Mouse (Mus musculus) kidney, adult 2 months (tissue): ENCODE data around the gene Apbb1ip. TPM values are rescaled to one million over a fixed set of nuclear protein-coding genes. Genes with fewer than 3 reads are reported as not detected.
A peak's percentile ranks its signal among the peaks of the same experiment; 100 is the strongest.

Source experiments
- DNase-seq: peaks from one replicate; pipeline ENCODE4 v3.0.0; 2021
- H3K27ac ChIP-seq: fragments of 200-500 bp; 2 replicates; pipeline ENCODE4 v1.5.1; 2012; ENCODE audit warnings: low read depth, low read length, control low read depth, inconsistent platforms; ENCODE audit not compliant: insufficient read depth
- H3K27me3 ChIP-seq: fragments of 200-500 bp; replicated peaks from 2 replicates; pipeline ENCODE4 v1.6.1; 2012; ENCODE audit warnings: mild to moderate bottlenecking, moderate library complexity, low read length, inconsistent platforms; ENCODE audit not compliant: control insufficient read depth, insufficient read depth
- H3K36me3 ChIP-seq: fragments of 200-500 bp; 2 replicates; pipeline ENCODE4 v1.6.1; 2012; ENCODE audit warnings: mild to moderate bottlenecking, moderate library complexity, low read length, inconsistent platforms; ENCODE audit not compliant: control insufficient read depth, insufficient read depth
- H3K4me1 ChIP-seq: fragments of 200-500 bp; 2 replicates; pipeline ENCODE4 v1.6.1; 2011; ENCODE audit warnings: low read length; ENCODE audit not compliant: control insufficient read depth, insufficient read depth
- H3K4me3 ChIP-seq: fragments of 200-500 bp; 2 replicates; pipeline ENCODE4 v1.5.1; 2011; ENCODE audit warnings: mild to moderate bottlenecking, low read depth, low read length, control low read depth; ENCODE audit not compliant: insufficient read depth
- CTCF ChIP-seq: fragments of 200-500 bp; conservative IDR thresholded peaks from 2 replicates; pipeline ENCODE4 v1.5.1; 2011; ENCODE audit warnings: low read depth, mild to moderate bottlenecking, control low read depth, low read length, moderate library complexity, mixed read lengths; ENCODE audit not compliant: insufficient read depth, insufficient read length
- POLR2A ChIP-seq: fragments of 200-500 bp; IDR thresholded peaks from one replicate; pipeline ENCODE4 v1.6.1; 2011; ENCODE audit warnings: low read depth, low read length, control low read depth
- WGBS: fragments of 180-500 bp; shearing (Covaris S2); methylation state at CpG from one replicate; pipeline ENCODE4 v1.1.7; 2018; 5-methylcytosine and 5-hydroxymethylcytosine counted together
- polyA plus RNA-seq: library from polyadenylated mRNA; depleted of rRNA; stranded (reverse); fragments of >200 nt; gene quantifications from 2 replicates; pipeline ENCODE4 v1.2.3, GENCODE M21; 2012

Gene Apbb1ip
- polyA plus RNA-seq, 1 experiment, result 2.0 TPM

- DNase-seq, result peak; percentile 65
- no peaks in the 10 kb centered on the region for H3K4me1 ChIP-seq
- H3K4me3 ChIP-seq, result no peak overlapping the region
- no peaks in the 10 kb centered on the region for H3K36me3 ChIP-seq
- TF ChIP-seq CTCF (peak; percentile 39), POLR2A (no peak)
- H3K27ac ChIP-seq, result no peak overlapping the region
- H3K27me3 ChIP-seq, result no peaks in the 10 kb centered on the region
- 41% methylated on average over 6 of the region's 6 CpGs for WGBS
Measured at GRCm38 (mm10) chr2:22758310-22758972, 15.5 kb upstream of the Apbb1ip start.

DNA sequence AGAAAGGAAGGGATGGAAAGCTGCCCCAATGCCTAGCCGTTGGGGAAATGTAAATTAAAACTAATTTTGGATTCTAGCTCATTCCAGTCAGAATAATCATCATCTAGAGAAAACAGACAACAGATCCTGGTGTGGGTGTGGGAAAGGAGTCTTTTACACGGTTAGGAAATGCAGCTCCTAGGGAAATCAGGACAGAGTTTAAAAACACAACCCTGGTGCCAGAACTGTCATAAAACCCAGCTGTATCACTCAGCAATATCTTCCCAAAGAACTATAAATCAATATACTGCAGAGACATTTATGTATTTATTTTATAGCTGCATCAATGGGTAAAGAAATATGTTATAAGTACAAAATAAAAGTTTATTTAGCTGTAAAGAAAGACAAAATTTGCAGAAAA, 13.4 kb upstream of the Apbb1ip start:
- Histone ChIP-seq H3K4me1 (no peaks in the 10 kb centered on the region), H3K36me3 (no peaks in the 10 kb centered on the region), H3K4me3 (no peak overlapping the region), H3K27ac (no peak overlapping the region), H3K27me3 (no peaks in the 10 kb centered on the region)
- no peak for DNase-seq
- TF ChIP-seq POLR2A (no peak), CTCF (no peak)
- 29% methylated on average over 2 of the region's 2 CpGs for WGBS

DNA sequence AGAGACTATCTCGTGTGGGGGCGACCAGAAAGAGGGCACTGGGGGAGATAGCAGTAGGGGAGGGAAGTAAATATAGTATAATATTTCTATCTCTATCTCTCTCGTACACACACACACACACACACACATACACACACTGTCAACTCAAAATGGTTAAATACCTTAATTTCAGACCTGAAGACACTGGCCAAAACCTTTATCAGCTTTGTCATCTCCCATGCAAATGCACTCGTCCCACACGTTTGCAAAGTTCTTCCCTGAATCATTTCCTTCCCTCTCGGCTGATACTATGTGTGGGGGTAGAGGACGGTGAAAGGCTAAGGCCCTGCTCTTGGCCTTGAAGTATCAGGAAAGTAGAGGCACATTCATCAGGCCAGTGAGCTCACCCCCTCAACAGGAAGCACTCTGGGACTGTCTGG, 12.8 kb upstream of the Apbb1ip start:
- no peak for DNase-seq
- H3K4me3 ChIP-seq, result no peak overlapping the region
- H3K27me3 ChIP-seq, result no peaks in the 10 kb centered on the region
- no peak for TF ChIP-seq POLR2A
- no peak for TF ChIP-seq CTCF
- 61% methylated on average over 7 of the region's 7 CpGs for WGBS
- H3K36me3 ChIP-seq, result no peaks in the 10 kb centered on the region
- H3K27ac ChIP-seq, result no peak overlapping the region
- no peaks in the 10 kb centered on the region for H3K4me1 ChIP-seq

DNA sequence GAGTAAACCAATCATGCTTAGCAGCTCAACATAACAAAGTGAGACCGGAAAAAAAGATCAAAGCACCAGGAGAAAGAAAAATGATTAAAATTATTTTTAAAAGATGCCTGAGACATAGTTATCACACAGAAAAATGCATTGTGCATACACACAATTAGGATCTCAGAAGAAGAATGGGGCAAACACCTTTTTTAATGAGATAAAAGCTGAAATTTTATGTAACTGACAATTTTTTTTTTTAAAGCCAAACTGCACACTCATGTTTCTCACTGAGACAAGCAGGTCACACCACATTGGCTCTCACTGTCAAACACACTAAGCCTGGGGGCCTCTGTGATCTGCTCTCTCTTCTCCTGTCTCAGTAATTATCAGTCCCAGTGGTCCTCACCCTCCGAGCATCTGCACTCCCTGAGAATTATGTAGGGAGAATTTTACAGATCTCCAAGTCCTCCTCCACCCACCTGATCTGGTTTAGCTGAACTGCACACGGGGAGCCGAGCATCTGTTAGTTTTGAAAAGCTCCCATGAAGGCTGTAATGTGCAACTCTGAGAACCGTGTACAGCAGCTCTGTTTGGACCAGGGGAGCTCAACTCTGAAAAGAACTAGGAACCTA, 9.0 kb upstream of the Apbb1ip start:
- Histone ChIP-seq H3K4me1 (no peaks in the 10 kb centered on the region), H3K36me3 (no peaks in the 10 kb centered on the region), H3K27ac (no peak overlapping the region), H3K27me3 (no peaks in the 10 kb centered on the region; the same call in 1 of the 2 replicates), H3K4me3 (no peak overlapping the region)
- no peak for DNase-seq
- 70% methylated on average over 5 of the region's 5 CpGs for WGBS
- TF ChIP-seq CTCF, result no peak
- TF ChIP-seq POLR2A, result no peak

- no peak overlapping the region for H3K27ac ChIP-seq
- no peak for DNase-seq
- H3K4me1 ChIP-seq, result no peaks in the 10 kb centered on the region
- TF ChIP-seq CTCF, result no peak
- no peak for TF ChIP-seq POLR2A
- no peaks in the 10 kb centered on the region for H3K36me3 ChIP-seq
- H3K27me3 ChIP-seq, result peaks cover 1% of the 10 kb centered on the region; the same call in 1 of the 2 replicates
- H3K4me3 ChIP-seq, result no peak overlapping the region
Measured at GRCm38 (mm10) chr2:22771311-22771710, 2.6 kb upstream of the Apbb1ip start.

DNA sequence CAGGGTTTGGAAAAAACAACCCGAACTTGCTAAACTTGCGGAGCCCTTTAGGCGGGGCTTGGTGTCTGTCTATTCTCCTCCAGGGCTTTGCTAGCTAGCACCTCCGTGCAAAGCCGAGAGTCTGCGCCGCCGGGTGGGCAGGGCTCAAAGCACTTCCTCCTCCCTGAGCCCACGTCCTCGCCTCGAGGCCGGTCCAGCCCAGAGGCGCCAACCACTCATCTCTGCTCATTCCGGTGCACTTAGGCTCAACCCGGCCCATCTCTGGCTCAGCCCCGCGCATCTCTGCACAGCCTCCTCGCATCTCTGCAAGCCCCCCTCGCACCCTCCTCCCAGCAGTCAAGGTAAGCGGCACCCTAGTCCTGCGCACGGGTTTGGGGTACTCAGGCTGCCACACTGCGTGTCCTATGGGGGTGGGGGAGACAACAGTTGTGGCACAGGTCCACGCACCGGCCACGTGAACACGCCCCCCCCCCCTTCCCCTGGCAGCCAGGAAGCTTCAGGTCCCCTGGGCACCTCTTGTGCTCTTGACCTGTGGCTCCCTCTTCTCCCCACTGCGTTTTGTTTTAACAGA, 372 bp downstream of the Apbb1ip start:
- TF ChIP-seq POLR2A (no peak), CTCF (no peak)
- Histone ChIP-seq H3K27me3 (0 out of 2 replicates have a peak, but pooled peaks cover 1% of the 10 kb centered on the region), H3K27ac (no peak overlapping the region), H3K4me3 (peak overlapping the region; percentile 40), H3K36me3 (no peaks in the 10 kb centered on the region), H3K4me1 (no peaks in the 10 kb centered on the region)
- DNase-seq, result peak; percentile 44
- WGBS, result under 1% methylated on average over 28 of the region's 28 CpGs

DNA sequence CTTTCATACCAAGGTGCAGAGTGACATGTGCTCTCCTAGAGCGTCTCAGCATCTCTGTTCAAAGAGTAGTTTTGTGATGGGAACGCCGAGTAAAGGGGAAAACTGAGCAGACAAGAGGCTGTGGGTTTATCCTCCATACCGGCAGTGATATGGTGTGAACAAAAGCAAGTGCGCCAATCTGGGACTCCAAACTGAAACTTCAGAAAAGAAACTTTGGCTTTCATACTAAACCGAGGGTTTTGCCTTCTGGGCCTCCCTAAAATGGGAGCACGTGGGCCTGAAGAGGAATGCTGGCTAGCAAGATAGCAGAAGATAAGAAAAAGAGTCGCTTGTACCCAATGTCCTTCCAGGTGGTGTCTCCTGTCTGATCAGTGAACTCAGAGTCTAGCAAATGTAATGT, 1.3 kb downstream of the Apbb1ip start:
- H3K4me3 ChIP-seq, result no peak overlapping the region
- no peak overlapping the region for H3K27ac ChIP-seq
- WGBS, result 64% methylated on average over 8 of the region's 8 CpGs
- no peaks in the 10 kb centered on the region for H3K36me3 ChIP-seq
- no peak for TF ChIP-seq POLR2A
- TF ChIP-seq CTCF, result no peak
- no peaks in the 10 kb centered on the region for H3K4me1 ChIP-seq
- DNase-seq, result no peak
- H3K27me3 ChIP-seq, result 0 out of 2 replicates have a peak, but pooled peaks cover 1% of the 10 kb centered on the region
